Mouse (Mus musculus) heart, adult 11 months (tissue): ENCODE measurements around the gene Plcb2.
A peak's percentile ranks its signal among the peaks of the same experiment; 100 is the strongest.

Experiments used
- DNase-seq: peaks from one replicate; pipeline ENCODE4 v3.0.0; 2022

Gene Plcb2

DNA sequence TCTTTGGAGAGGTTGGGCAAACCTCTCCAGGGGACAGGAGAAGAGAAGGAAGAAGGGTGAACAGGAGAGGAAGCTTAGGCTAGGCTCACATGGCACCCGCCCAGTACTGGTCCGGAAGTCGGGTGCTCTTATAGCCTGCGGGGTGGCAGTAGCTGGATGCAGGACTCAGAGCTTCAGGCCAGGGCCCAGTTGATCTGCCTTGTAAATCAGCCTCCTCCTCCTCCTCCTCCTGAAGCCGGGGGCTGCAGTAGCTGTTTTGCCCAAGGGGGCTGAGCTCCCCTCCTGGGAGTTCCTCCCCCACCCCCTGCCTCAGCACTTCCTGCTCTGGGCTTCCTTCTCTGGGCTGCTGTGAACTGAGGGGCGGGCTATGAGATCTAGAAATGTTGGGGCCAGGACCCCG is at the start of gene Plcb2:
TSS of gene Plcb2 (minus strand) at position 102 of the 400 bp plus-strand sequence.
- DNase-seq: peak; percentile 93

DNA sequence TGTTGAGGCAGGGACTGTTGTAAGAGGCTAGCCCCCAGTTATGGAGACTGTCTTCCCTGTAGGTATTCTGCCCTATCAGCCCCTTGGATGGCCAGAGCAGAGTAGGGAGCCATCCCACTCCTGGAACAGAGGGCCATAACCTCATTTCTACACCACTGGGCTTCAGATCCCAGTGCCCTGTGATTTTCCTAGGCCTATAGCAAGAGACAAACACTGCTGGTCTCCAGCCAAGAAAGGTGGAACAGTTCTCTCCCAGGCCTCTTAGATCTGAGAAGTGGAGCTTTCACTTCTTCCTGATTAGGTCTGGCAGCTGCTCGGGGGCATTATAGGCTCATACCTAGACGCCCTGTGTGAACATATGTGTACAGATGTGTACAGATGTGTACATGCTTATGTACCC is 48.1 kb upstream of the Plcb2 start:
- no peak for DNase-seq

DNA sequence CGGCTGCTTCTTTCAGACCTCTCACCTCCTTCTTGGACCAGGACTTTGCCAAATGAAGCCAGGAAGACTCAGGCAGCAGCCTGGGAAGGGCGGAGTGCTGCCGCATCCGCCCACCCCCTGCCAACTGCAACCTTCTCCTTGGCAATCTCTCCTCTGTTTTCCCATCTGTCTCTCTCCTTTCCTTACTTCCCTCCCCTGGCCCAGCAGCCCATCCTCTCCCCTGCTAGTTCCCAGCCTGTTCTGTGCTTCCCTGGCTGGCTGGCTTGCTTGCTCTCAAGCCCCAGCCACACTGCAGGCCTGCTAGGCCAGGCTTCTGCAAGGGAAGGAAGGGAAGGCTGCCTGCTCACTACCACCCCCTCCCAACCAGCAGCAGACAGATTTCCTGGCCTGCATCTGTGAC is 47.6 kb upstream of the Plcb2 start:
- DNase-seq: peak; percentile 91

DNA sequence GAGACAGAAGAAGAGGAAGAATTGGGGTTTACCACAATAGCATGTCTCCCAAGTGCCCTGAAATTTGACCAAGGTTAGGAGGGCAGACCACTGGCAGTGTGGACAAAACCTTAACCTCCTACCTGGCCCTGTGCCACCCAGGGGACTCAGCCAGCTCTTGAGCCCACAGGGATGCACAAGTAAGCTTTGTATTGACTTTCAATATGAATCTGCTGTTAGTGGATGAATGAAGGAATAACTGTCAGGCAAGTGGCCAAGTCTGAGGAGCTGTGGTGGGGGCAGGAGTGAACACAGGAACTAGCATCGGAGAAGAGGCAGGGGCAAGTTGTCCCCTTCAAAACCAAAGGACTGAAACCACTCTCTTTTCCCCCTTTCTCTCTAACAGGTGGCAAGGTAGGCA is 47.2 kb upstream of the Plcb2 start:
- DNase-seq: peak; percentile 84

DNA sequence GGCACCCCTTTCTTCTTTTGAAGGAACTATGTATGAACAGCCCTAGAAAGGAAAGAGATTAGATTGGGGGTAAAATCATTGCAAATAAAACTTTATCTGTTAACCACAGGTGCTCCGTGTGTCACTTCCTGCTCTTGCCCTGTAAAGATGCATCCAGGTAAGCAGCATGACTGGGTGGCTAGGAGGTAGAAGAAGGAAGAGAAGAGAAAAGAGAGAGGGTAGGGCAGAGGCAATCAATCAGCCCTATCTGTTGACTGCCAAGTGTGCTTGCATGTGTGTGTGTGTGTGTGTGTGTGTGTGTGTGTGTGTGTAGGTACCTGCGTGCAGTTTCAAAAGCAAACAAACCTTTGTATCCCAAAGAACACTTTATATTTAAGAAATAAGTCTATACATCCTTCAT is 46.3 kb upstream of the Plcb2 start:
- no peak for DNase-seq

DNA sequence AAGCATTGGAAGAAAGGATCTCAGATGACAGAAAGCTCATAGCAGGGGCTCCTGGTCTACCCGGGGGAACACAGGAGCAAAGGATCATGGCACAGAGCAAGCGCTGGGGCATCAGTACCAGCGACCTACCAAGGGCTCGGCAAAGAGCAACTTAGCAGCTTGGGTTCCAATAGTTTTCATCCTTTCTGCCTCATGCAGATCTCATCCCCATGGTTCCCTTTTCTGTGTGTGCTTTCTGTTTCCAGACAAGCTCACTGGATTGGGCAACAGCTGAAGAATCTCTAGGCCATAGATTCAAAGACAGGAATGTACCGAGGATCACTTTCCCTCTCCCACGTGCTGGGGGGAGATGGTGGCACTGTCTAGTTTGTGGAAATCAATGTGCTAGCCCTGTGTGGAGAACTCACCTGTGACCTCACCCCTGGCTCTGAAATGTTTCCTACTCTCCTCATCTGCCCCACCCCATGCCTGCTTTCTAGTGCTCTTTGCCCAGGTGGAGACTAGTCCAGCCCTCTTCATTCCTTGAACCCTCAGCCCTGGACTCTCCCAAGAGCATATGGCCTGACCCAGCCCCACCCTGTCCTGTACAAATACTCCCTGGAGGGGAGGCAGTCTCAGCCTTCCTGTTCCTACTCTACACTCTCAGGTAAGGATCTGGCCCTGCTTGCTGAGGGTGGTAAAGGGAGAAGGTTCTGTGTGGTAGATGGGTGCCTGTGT is 44.1 kb upstream of the Plcb2 start, which contains the start of gene Phgr1:
TSS of gene Phgr1 (plus strand) at position 612 of the 717 bp plus-strand sequence.
- DNase-seq: peak; percentile 68

DNA sequence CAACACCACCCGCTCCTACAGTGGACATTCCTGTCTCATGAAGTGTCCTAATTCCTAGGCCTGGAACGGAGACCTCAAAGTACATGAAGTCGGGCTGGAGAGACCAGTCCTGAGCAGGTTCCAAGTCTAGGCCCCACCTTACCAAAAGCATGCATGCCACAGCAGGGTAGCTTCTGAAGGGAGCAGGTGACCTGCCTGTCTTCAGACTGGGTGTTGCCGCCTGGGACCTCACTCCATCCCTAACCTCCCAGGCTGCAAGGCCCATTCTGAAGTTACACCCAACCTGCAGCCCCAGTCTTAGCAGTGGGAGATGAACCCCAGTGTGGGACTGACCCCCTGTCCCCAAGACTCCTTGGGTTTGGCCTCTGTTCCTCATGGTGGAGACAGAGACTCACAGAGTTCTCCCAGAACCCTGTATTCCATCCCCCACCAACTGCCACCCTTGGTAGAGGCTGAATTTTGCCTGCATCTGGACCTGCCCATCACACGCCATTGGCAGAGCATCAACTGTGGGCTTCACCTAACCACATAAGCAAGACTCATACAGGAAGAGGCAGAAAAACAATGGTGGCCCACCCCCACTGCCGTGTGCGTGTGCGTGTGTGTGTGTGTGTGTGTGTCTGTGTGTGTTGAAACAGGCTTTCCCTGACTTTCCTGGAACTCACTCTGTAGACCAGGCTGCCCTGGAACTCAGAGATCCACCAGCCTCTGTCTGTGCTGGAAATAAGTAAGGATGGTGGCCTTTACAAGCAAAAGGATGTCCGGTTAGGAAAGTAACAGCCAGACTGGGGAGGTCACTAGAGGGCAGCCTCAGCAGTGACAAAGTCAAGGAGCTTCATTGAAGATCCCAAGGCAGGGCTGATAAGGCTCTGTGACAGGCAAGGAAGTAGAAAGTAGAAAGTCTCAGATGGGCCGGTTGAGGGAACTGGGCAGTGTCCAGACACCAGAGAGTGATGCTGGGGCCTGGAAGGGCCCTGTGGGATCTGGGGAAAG is 38.1 kb upstream of the Plcb2 start:
- DNase-seq: peak; percentile 91

DNA sequence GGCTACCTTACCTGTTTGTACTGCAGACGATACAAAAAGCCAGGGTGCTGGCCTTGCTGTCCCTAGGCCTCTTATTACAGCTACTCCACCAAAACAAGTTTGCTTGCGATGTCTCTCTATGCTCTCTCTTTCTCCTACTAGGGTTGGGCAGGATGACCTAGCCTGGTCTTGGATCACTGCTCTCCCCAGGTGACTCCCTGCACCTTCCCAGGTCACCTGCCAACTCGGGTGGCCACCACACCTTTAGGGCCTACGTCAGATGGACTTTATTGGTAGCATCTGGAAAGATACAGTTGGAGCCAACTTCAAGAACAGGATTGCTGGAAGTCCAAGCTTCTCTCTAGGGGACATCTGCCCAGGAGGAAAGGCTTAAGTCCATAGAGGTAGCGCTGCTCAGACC is 36.6 kb upstream of the Plcb2 start:
- DNase-seq: peak; percentile 90

DNA sequence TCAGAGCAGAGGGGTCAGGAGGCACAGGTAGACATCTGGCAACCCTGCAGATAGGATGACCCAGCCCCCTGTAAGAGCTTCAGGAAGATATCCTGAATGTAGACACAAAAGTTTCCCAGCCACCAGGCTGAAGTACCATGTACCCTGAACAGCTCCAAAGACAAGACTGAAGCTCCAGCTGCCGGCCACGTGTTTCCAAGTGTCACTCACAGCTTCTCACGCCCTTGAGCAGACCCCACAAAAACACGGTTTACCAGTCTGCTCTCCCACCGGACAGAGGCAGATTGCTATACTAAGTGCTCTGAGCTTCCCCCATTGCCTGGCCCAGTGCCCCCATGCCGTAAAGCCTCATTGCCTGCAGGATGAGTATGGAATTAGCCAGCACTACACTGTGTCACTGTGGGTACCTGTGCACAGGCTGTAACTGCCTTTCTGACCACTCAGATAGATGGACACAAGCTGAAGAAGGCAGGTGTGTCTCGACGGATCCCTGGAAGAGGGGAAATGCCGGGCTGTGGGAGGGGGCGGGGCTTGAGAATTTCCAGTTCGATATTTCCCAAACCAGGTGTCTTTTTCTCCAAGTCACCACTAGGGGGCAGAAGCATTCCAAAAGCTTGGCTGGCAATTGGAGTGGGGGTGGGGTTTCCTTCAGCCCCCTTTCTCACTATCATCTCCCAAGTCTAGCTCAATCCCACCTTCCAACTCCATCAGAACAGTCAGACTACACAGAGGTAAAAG is 36.0 kb upstream of the Plcb2 start:
- peak; percentile 93 for DNase-seq

DNA sequence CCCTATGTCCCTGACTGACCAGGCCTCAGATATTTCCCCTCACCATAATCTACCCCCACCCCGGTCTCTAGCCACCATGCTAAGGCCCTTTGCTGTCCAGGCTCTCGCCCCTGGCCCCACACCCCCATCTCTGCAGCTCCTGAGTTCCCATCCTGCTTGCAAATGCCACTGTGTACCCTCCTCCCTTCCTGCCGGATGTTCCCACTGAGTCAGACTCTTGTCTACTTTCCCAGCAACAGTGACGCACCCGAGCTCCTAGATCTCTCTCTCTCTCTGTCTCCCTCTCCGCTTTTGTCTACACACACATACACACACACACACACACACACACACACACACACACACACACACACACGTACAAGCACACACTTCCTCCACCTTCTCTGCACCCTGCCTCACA is 35.2 kb upstream of the Plcb2 start:
- DNase-seq: peak; percentile 98

DNA sequence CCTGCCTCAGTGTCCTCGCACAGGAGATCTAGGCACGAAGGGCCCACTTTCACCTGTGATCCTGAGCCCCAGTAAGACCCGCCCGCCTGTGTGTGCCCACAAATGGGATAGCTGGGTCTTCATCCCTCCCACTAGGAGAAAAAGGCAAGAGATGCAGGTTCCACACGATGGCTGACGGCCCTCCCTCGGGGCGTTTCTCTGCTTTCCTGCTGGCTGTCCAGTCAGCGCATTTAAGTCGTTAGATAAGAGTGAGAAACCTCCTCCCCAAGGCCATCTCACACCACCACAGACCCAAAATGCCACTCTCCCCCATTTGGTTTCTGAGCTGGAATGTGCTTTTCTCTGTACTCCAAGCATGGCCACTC is 34.5 kb upstream of the Plcb2 start:
- DNase-seq: no peak

DNA sequence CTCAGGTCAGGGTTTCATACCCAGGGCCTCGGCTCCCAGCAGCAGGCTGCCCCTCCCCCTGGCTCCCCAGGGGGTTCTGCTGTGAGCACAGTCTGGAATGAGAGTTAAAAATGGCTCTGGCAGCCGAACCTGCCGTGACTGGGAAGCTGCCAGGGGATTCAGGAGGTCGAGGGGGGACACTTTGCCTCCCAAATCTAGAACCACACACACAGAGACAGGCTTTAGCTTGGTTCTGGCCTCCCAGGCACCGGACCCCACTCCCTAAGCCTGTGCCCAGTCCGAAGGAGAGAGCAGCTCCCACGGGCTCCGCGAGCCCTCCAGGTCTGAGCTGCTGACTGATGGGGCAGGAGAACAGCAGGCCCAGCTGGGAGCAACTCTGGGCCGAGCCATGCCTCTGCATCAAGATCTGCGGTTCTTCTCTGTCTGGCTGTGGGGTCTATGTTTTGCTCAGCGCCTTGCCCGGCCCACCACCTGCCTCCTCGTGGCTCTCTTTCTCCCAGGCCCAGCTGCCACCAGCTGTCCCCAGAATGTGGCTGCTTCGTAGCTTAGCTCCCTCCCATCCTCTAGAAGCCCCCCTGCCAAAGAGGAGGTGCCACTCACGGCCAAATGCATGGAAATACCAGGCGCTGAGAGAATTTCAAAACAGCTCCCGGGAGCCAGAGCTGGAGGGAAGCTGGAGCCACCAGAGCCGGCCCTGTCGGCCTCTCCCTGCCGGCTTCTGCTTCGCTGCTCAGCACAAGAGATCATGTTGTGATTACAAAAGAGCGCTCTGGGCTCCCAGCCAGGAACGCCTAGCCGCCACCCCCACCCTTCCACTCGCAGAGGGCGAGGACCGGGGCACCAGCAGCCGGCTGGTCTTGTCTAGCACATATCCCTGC is 33.9 kb upstream of the Plcb2 start, which contains the start of gene Ccdc9b:
TSS of gene Ccdc9b (minus strand) at position 756 of the 878 bp plus-strand sequence.
- peak; percentile 99 for DNase-seq

DNA sequence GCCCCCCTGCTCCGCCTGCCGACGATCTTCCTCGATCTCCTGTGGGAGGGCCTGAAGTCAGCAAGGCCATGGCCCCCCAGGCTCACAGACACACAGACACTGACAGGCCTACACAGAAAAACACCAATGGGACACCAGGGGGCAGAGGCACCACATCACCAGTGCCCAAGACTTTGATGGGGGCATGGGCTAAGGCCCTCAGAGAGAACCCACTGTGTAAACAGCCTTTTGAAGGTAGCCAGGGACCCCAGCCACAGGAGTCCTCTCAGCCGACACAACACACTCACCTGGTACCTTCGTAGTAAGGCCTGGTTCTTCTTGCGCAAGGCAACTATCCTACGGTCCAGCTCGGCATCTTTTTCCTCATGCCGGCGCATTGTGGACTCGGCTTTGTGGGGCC is 33.1 kb upstream of the Plcb2 start:
- DNase-seq: peak; percentile 94

DNA sequence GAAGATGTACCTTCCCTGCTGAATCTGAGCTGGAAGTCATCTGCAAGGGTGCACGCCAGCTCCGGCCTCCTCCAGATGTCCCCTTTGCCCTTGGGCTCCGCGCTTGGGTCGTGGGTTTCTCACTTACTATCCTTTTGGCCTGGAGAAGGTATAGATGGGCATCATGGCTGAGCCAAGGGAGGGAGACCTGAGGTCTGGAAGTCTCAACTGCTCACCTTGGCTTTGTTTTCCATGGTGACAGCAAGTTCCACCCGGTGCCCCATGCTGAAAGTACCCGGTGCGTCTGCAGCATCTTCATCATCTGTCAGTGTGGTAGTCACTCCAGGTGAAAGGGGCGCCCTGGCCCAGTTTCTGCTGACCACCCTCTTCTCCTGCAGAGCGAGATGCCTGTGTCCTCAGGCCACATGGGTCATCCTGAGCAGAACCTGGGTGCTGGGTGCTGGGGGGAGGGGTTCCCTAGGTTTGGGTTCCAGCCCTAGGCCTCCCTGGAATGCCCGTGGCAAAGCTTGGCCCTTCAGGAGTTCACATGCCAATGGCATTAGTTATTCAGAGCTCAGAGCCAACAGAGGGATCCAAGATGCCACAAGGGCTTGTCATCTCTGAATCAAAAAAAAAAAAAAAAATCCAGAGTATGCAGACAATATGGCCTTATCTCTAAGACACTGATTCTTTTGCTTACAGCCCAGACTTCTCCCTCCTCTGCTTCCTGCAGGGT is 32.2 kb upstream of the Plcb2 start:
- DNase-seq: peak; percentile 93

DNA sequence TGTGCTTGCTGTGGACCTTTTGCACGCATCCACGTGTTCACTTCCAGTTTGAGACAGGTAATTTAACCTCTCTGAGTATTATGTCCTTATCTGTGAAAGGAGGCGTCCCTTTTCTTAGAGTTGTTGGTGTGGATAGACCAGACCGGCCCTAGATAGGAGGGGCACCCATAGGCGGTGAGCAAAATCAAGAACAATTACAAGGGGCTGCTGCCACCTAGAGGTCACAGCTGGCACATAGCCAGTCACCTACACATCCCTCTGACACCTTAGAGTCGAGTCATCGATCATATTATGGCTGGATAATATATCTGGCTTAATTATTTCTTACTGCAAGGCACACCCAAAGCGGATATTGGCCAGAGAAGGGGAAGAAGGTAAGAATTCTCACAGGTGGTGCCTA is 31.6 kb upstream of the Plcb2 start:
- DNase-seq: peak; percentile 93

DNA sequence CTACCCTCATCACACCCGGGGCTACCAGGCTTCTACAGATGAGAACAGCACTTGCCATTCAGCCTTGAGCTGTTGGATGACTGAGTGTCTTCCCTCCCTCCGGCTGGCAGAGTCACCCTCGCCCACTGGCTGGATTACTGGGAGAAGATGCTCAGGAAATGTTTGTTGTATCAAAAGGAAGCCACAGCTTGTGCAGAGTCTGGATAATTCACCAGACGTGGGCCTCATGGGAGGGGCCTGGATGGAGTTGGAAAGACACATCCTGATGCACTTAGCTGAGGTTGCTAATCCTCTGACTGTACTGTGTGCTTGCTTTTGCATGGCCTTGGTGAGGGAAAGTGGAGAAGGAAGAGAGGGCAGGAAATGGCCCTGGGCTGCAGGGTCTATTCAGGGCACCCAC is 27.9 kb upstream of the Plcb2 start:
- no peak for DNase-seq

DNA sequence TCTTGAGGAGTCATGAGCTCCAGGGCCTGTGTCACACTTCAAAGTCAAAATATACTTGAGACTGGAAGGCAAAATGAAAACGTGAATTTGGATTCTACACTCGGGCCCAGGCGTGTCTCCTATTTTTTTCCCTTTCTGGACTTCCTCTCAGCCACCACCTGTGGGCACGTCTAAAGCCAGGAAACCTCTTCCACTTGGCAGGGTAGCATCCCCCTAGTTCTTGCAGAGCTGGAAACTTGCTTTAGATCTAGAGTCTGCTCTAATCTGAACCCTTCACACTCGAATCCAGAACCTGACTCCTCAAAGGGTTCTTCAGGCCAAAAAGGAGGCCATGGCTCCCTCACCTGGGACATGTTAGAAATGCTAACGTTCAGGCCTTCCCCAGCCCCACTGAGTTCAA is 27.2 kb upstream of the Plcb2 start:
- DNase-seq: peak; percentile 79

DNA sequence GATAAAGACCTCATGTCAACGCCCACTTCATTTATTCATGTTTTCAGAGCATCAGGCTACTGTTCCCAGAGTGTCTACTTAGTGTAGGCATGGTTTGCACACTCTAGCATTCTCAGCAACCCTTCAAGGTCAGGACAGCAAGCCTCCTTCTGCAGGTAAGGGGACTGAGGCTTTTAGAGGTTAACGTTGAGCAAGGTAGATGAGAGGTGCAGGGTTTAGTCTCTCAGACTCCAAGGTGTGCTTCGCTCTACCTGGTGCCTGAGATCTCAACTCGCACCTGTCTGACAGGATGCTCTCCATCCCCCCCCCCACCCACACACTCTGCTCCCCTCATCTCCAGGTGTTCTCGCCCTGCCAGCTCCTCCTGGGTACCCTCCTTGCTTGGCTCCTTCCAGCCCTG is 25.9 kb upstream of the Plcb2 start:
- peak; percentile 78 for DNase-seq

DNA sequence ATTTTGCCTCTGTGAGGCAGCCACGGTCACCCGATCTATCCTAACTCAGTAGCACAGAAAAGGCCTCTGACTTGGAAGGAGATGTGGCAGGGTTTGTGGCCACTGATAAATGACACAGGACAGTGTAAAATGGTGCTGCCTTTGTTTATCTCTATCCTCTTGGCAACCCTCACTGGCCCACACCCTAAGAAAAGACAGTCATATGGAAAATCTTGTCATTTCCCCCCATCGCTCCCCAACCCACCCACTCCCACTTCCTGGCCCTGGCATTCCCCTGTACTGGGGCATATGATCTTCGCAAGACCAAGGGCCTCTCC is 24.5 kb upstream of the Plcb2 start:
- peak; percentile 86 for DNase-seq

DNA sequence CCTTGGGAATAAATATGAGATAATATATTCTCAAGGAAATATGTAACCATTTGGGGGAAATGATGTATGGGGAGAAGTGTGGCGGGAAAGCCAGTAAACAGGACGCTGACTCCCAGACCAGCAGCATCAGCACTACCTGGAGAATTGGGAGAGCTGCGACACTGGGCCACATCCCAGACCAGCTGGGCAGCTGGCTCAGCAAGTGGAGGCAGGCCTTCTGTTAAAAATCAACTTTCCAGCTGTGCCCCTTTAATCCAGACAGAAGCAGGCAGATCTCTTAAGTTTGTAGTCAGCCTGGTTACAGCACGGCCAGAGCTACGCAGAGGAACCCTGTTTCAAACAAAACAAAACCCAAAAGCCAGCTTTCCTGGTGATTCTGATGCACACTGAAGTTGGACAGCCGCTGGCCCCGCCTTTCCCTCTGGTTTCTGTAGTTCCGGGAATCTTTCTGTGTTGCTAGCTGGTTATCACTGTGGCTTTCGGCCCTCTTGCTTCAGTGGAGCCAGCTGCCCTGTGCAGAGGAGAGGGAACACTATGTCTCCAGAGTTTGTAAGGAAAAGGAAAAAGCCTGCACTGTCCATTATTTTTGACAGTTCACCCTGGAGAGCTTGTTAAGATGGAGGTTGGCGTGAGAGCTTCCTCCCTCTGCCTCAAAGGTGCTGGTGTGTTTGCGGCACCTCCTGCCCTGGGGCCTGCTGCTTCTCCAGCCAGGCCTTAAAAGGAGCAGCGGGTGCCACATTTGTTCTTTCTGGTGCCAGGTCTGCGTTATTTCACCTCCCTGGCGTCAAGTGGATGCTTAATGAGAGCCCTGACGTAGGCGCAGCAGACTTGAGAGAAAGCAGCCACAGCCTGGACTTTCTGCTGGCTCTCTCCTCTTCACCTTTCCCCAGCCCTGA is 23.9 kb upstream of the Plcb2 start:
- peak; percentile 97 for DNase-seq

DNA sequence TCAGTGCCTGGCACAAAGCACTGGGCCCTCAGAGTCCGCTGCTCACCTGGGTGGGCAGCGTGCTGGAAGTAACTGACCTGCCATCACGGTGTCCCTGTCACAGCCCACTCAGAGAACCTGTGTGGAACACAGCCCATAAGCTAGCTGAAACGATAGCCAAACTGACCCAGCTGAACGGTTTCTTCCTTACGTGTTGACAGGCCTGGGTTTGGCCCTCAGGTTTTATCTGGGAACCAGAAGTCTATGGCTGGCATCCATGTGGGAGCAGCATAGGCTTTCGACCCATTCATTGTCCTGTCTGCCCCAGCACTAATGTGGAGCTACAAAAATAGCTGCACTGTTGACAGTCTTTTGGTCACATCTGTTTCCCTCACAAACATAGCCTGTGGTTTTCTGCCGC is 22.2 kb upstream of the Plcb2 start:
- DNase-seq: peak; percentile 98
